Mouse (Mus musculus) spleen, adult 2 months (tissue): ENCODE measurements around the gene Efhd2.

Experiments used
- CTCF ChIP-seq: fragments of 200-500 bp; IDR thresholded peaks from 2 replicates; pipeline ENCODE4 v1.5.1; 2011; ENCODE audit warnings: mild to moderate bottlenecking, inconsistent platforms; ENCODE audit not compliant: insufficient read depth, insufficient read length, insufficient replicate concordance; ENCODE audit errors: extremely low read depth
- POLR2A ChIP-seq: fragments of 200-500 bp; IDR thresholded peaks from 2 replicates; pipeline ENCODE4 v1.6.1; 2011; ENCODE audit warnings: low read depth, low read length, inconsistent platforms

GRCm38 (mm10) chr4:141879875-141880274 lies 5.2 kb upstream of the Efhd2 start:
- TF ChIP-seq CTCF (no peak), POLR2A (no peak)
